Mouse (Mus musculus) neural tube, embryonic 10.5 days (tissue): ENCODE measurements around the gene 3830406C13Rik.
A peak's percentile ranks its signal among the peaks of the same experiment; 100 is the strongest.

Experiments
- DNase-seq: peaks from one replicate; pipeline ENCODE4 v3.0.0-alpha.2; 2017; ENCODE audit warnings: low spot score; ENCODE audit errors: extremely low spot score

The 3830406C13Rik gene

DNA sequence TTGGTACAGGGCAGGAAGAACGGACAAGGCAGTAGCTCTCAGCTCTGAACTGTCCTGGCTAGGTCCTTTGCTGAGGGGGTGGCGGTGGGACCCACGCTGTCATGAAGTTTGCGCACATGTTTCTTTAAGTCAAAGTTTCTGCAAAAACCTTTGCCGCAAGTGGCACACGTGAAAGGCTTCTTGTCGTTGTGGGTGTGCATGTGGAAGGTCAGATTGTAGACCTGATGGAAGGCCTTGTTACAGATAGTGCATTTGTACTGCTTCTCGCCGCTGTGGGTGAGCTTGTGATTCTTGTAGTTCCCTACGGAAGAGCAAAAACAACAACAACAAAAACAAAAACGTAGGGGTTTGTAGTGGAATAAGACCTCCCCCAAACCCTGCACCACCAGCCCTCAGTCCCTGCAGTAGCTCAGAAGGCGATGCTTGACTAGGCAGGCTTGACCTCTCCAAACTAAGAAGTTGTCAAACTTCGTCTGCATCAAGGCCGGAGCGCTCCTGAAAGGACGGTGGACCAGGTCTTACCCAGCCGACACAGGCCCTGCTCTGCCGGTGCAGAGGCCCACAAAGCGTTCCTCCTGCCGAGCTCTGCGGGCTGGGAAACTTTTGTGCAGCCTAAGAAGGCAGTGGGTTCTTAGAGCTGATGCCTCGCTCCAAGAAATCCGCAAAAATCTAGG is 58.6 kb downstream of the 3830406C13Rik start:
- peak; percentile 56 for DNase-seq

DNA sequence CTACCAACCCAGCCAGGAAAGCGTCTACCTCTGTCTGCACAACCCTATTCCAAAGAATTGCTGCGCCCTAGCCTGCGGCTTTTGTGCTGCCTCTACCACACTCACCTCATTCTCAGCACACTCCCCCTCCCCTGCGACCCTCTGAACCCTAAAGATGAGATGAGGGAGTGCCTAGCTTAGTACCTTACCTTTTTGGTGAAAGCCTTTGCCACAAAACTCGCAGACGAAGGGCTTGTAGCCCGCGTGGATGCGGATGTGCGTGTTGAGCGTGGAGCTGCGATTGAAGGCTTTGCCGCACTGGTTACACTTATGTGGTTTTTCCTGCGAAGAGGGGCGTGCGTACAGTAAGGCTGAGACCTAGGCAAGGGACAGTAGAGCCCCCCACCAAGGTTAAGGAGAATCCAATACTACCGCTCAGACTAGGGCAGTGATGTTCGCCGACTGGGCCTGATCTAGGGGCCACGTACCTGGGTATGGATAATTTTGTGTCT is 59.5 kb downstream of the 3830406C13Rik start:
- DNase-seq: peak; percentile 61

- DNase-seq: peak; percentile 62
Measured at GRCm38 (mm10) chr14:12344061-12344745, 60.2 kb downstream of the 3830406C13Rik start.

DNA sequence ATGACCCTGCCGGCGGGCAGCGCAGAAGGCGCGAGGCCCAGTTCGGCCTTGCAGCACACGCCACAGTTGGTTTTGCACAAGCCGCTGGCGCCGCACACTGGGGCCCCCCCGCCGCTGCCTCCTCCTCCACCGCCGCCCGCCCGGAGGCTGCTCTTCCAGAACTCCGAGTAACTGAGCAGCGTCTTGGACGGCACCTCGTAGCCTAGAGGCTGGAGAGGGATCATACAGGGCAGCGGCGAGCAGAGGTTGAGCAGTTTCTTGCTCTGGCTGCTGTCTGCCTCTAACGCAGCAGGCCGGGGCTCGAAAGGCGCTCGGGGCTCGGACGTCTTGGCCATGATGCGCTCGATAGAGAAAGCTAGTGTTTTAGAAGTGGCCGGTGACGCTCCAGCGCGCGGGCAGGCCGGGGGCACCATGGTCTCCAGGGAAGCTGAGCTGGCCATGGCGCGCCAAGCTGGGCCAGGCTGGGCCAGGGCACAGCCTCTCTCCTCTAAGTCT is 60.8 kb downstream of the 3830406C13Rik start:
- DNase-seq: no peak

DNA sequence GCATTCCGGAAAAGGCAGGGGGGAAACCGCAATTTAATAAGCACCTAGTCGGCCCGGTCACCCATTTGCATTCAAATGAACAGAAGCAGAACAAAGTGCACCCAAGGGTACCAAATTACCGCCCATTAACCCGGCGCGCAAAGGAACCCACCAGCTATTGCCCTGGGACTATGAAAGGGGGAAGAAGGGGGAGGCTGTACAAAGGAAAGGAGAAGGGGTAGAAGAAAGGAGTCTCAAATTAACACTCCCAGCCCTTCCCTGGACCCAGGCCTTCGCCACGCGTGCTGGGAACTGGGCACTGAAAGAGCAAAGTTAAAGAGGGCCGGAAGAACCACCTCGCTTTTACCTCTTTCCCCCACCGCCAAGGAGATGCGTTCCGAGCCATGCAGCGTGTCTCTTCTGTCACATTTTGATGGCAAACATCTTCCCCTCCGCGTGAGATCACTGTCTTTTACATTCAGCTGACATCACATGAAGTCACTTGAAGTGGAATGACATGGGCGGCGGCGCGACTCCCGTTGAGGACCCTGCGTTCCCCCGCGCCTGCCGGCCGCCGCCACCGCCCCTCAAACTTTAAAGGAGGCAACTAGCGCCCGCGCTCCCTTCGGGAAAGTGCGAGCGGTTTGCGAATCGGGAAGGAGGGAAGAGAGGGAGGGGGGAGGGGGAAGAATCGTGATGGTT is 61.4 kb downstream of the 3830406C13Rik start:
- peak; percentile 63 for DNase-seq

DNA sequence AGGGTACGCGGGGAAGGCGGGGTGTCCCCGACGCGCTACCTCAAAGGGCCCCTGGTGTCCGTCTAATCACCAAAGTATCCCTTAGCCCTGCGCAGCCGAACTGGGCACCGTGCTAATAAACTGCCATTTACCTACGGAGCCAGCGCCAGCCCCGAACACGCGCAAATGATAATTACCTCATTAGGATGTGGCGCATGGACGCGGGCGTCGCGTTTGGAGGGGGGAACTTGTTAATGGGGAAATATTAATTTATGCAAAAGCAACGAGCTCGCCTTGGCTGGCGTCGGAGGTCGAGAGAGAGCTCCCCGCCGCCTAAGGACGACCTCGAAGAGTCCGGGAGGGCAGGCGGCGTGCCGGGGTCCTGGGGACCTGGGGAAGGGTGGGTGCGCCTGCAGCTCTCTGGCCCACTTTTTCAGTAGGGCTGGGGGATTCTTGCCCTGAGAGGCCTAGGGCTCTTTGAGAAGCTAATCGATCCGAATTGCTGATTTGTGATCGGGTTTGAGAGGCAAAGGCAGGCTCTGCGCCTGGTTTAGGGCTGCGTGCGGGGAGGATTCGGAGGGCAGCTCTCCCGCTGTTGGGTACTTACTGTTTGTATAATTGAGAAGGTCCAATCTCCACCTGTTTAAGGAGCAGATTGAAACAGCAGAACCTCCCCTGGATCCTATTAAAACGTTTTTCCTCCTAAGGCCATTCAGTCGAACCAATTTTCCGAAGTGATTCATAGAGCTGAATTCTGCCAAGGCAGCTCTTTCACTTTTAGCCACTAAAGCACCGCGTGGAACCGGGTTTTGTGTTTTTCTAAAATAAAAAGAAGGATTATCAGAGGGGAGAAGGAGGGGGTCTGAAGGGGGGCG is 62.3 kb downstream of the 3830406C13Rik start:
- DNase-seq: peak; percentile 58

- DNase-seq: peak; percentile 59
Measured at GRCm38 (mm10) chr14:12346865-12347600, 63.1 kb downstream of the 3830406C13Rik start.

GRCm38 (mm10) chr14:12348089-12348488 is 64.1 kb downstream of the 3830406C13Rik start, which contains the start of gene Fezf2:
TSS of gene Fezf2 (minus strand) at chr14:12348189.
- no peak for DNase-seq

- peak; percentile 47 for DNase-seq
Measured at GRCm38 (mm10) chr14:12349334-12350090, 65.5 kb downstream of the 3830406C13Rik start.

DNA sequence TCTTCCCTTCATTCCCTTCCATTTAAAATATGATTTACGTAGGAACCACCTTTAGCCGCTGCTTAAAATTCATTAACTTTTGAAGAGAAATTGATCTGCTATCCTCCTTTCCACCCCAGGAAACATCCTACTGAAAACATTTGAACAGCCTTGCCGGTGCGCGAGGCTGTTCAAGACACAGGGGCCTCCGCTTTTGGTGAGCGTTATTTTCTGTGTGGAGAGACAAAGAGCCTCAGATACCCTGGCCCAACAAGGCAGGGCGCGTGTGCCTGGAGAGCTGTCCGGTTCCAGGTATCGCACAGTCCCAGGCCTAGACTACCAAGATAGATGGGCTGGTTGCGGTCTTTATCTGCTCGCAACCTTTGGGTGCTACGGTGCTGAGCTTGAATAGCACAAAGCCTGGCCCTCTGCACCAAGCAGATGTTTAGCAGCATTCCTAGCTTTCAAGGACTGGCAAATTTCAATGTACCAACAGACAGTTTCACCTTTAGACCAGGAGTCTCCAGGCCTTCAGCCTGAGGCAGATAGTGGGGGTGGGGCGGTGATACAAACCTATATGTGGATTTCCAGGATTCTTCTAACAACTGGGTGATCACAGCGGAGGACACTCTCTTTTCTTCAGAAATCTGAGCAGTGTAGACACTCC is 66.4 kb downstream of the 3830406C13Rik start:
- DNase-seq: peak; percentile 31
